Mouse (Mus musculus): ENCODE data around the gene Magi1. TPM values are rescaled to one million over a fixed set of nuclear protein-coding genes. Genes with fewer than 3 reads are reported as not detected.

Gene Magi1
- polyA plus RNA-seq, 1 experiment: 2.3 TPM

DNA sequence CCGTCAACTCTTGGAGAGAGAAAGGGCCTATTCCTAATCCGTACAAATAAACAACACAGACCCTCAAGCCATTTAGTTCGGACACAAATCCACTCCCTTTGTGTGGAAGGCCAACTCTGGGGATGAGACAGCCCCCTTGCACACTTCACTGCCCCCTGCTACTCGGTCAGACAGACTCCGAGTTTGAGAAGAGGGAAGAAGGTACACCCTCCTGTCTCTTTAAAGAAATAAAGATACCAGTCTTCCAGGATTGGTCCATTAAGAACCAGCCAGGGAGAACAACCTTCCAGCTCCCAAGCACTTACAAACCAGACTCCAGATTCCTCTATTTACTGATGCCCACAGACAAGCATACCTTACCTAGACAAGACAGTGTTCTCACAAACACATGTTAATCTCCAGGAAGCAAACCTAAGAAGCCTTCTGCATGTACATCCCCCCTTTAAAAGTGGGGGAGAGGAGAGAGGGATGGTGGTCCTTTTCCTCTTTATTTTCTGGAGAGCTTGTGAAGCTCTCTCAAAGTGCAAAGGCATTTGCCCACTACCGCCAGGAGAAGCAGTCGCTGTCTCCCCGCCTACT, 371.6 kb downstream of the Magi1 start:
- no peak overlapping the region for H3K4me3 ChIP-seq (replicated peaks)
- peaks cover 8% of the 10 kb centered on the region; the same call in 1 of the 2 replicates for H3K9me3 ChIP-seq
- H3K27me3 ChIP-seq (replicated peaks): peaks cover 5% of the 10 kb centered on the region
- H3K4me1 ChIP-seq: no peaks in the 10 kb centered on the region
- TF ChIP-seq FLI1 (IDR thresholded peaks at IDR 0.05; ENCODE audit: low read length) (no peak), GATA1 (IDR thresholded peaks at IDR 0.05; ENCODE audit: borderline replicate concordance, low read length) (no peak)
- no peaks in the 10 kb centered on the region for H3K36me3 ChIP-seq (replicated peaks; ENCODE audit: low read length)

DNA sequence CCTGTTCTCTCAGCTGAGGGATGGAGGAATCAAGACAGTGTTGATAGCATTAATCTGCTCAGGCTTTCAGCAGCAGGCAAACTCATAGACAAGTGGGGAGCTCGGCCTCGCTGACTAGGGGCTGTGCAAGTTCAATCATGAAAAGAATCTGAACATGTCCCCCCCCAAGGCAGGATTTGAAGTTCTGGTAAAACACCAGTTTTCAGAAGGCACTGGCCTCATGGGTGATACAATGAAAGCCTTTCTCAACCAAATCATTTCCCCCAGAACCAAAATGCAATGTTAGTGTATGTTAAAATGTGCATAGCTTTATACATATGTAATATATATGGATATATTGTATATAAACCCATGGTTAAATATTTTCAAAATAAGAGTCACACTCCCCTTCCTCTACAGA, 372.3 kb downstream of the Magi1 start:
- H3K9me3 ChIP-seq: peaks cover 8% of the 10 kb centered on the region; the same call in 1 of the 2 replicates
- TF ChIP-seq GATA1 (IDR thresholded peaks at IDR 0.05; ENCODE audit: borderline replicate concordance, low read length) (no peak), FLI1 (IDR thresholded peaks at IDR 0.05; ENCODE audit: low read length) (no peak)
- no peak overlapping the region for H3K4me3 ChIP-seq (replicated peaks)
- H3K4me1 ChIP-seq: no peaks in the 10 kb centered on the region
- H3K27me3 ChIP-seq (replicated peaks): peaks cover 5% of the 10 kb centered on the region
- no peaks in the 10 kb centered on the region for H3K36me3 ChIP-seq (replicated peaks; ENCODE audit: low read length)

DNA sequence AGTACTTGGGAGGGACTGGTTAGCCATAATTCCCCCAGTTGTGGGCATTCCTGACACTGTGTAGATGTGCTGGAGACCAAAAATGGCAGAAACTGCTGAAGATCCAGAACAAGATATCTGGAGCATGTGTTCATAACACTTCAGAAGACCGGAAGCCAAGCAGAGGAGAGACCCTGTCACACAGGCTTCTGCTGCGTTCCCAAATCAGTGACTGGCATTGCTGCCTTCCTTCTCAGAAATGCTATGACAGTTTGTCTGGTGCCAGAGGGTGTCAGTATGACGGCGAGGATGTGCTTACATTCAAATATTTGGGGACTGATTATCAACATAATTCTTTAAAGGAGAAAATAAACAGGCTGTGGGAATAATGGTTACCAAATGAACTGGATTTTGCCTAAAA, 373.7 kb downstream of the Magi1 start:
- Histone ChIP-seq H3K36me3 (replicated peaks; ENCODE audit: low read length) (no peaks in the 10 kb centered on the region), H3K4me3 (replicated peaks) (no peak overlapping the region), H3K9me3 (peaks cover 8% of the 10 kb centered on the region; the same call in 1 of the 2 replicates), H3K4me1 (no peaks in the 10 kb centered on the region), H3K27me3 (replicated peaks) (peaks cover 5% of the 10 kb centered on the region)
- TF ChIP-seq GATA1 (IDR thresholded peaks at IDR 0.05; ENCODE audit: borderline replicate concordance, low read length): no peak
- no peak for TF ChIP-seq FLI1 (IDR thresholded peaks at IDR 0.05; ENCODE audit: low read length)

DNA sequence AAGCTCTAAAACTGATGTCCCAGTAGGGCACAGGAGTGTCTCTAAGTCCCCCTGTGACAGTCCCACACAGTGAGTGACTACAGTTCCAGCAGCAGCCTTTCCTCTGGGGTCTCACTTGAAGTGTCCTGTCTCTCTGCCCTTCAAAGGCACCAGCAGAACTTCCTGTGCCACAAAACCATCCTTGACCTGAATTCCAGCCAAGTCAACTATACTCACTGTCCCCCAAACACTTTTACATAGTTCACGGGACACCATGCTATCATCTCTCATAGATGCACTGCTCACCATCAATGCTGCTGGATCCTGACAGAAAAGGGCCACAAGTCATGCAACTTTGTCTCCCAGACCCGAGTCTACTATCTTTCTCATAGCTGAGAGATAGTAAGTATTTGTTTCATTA, 378.7 kb downstream of the Magi1 start:
- no peaks in the 10 kb centered on the region for H3K9me3 ChIP-seq
- no peaks in the 10 kb centered on the region for H3K4me1 ChIP-seq
- no peaks in the 10 kb centered on the region for H3K27me3 ChIP-seq (replicated peaks)
- TF ChIP-seq GATA1 (IDR thresholded peaks at IDR 0.05; ENCODE audit: borderline replicate concordance, low read length) (no peak), FLI1 (IDR thresholded peaks at IDR 0.05; ENCODE audit: low read length) (no peak)
- no peaks in the 10 kb centered on the region for H3K36me3 ChIP-seq (replicated peaks; ENCODE audit: low read length)
- no peak overlapping the region for H3K4me3 ChIP-seq (replicated peaks)

DNA sequence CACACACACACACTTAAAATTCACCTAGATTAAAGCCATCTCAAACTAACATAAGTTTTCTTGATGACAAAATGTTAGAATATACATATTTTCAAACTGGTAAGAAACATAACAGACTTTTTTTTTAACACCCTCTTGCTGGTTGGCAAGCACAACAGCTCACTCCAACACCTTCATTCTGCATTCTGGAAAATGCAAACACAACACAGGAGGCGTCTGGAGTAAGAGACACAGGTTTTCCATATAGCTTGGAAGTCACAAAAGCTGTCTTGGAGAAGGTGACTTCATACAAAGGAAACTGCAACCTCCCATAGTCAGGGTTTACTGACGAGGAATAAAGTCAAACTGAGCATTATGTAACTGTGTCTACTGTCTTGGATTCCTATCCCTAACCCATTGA, 381.5 kb downstream of the Magi1 start:
- H3K4me1 ChIP-seq: no peaks in the 10 kb centered on the region
- no peaks in the 10 kb centered on the region for H3K27me3 ChIP-seq (replicated peaks)
- H3K4me3 ChIP-seq (replicated peaks): no peak overlapping the region
- TF ChIP-seq FLI1 (IDR thresholded peaks at IDR 0.05; ENCODE audit: low read length): no peak
- no peaks in the 10 kb centered on the region for H3K36me3 ChIP-seq (replicated peaks; ENCODE audit: low read length)
- peaks cover 7% of the 10 kb centered on the region; the same call in 1 of the 2 replicates for H3K9me3 ChIP-seq

DNA sequence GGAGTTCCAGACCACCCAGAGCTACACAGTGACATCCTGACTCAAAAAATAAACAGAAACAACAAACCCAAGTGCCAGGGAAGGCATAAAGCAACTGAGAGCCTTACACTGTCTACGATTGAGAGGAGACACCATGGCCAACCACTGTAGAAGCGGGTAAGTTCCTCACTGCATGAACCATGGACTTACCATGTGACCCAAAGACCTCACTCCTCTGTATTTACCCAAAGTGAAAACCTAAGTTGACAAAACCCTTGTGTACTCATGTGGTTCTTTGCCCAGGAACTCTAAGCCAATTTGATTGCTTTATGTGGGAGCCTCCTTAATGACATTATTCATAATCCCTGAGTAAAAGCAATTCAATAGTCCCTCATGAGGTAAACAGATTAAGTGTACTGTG, 382.3 kb downstream of the Magi1 start:
- TF ChIP-seq FLI1 (IDR thresholded peaks at IDR 0.05; ENCODE audit: low read length) (no peak), GATA1 (IDR thresholded peaks at IDR 0.05; ENCODE audit: borderline replicate concordance, low read length) (no peak)
- Histone ChIP-seq H3K4me1 (no peaks in the 10 kb centered on the region), H3K27me3 (replicated peaks) (no peaks in the 10 kb centered on the region), H3K9me3 (peaks cover 9% of the 10 kb centered on the region; the same call in 1 of the 2 replicates), H3K36me3 (replicated peaks; ENCODE audit: low read length) (no peaks in the 10 kb centered on the region), H3K4me3 (replicated peaks) (no peak overlapping the region)

DNA sequence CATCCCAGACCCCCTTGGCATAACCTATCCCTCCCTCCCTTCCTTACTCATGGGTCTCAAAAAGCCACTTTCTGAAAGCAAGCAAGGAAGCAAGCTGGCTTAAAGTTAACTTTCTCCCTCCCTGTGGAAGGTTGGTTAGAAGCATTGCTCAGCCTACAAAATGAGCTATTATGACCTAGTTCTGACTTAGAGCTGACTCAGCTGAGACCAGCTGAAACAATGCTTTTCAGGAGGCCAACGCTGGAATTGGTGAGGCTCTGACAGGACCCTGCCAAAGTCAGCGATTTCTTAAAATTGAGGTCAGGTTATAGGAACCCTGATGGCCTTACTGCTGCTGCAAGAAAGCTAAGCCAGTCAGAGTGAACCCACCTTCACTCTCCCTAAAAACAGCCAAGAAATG, 386.2 kb downstream of the Magi1 start:
- TF ChIP-seq FLI1 (IDR thresholded peaks at IDR 0.05; ENCODE audit: low read length) (no peak), GATA1 (IDR thresholded peaks at IDR 0.05; ENCODE audit: borderline replicate concordance, low read length) (no peak)
- Histone ChIP-seq H3K9me3 (peaks cover 12% of the 10 kb centered on the region; the same call in 1 of the 2 replicates), H3K4me1 (no peaks in the 10 kb centered on the region), H3K36me3 (replicated peaks; ENCODE audit: low read length) (no peaks in the 10 kb centered on the region), H3K27me3 (replicated peaks) (no peaks in the 10 kb centered on the region), H3K4me3 (replicated peaks) (no peak overlapping the region)

DNA sequence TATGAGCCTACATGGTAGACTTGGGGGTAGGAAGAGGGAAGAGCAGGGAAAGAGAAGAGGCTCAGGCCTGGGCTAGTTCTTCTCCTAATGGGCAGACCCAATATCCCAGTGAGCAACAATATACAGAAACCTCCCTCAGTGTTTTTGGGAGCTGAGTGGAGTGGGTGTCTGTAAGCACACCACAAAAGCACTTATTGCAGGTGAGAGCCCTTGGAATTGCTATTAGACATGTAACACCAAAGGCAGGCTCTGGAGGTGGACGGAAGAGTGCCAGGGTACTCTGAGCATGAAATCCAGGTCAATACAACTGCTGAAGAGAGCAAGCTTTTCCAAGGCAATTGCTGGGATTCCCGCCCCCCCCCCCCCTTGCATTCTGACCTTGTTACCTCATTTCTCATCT, 388.0 kb downstream of the Magi1 start:
- H3K36me3 ChIP-seq (replicated peaks; ENCODE audit: low read length): no peaks in the 10 kb centered on the region
- TF ChIP-seq GATA1 (IDR thresholded peaks at IDR 0.05; ENCODE audit: borderline replicate concordance, low read length): no peak
- no peak for TF ChIP-seq FLI1 (IDR thresholded peaks at IDR 0.05; ENCODE audit: low read length)
- no peak overlapping the region for H3K4me3 ChIP-seq (replicated peaks)
- H3K9me3 ChIP-seq: peaks cover 16% of the 10 kb centered on the region
- H3K4me1 ChIP-seq: no peaks in the 10 kb centered on the region
- H3K27me3 ChIP-seq (replicated peaks): no peaks in the 10 kb centered on the region

DNA sequence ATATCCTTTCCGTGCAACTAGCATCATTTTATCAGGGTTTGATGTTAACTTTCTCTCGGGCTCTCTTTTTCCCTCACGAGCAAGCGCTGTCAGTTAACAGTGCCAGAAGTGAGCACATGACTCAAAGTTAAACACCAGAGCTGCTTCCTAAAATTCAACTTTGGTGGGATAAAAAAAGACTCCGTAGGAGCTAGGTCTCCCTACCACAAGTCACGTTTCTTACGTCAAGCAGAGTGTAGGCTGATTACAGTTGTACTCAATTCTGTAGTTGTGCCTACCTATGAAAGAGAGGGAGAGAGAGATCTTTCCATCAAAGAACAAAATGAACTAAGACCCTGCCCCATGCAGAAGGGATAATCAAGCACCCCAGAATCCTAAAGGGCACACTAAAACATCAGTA, 389.8 kb downstream of the Magi1 start:
- TF ChIP-seq FLI1 (IDR thresholded peaks at IDR 0.05; ENCODE audit: low read length): no peak
- no peak for TF ChIP-seq GATA1 (IDR thresholded peaks at IDR 0.05; ENCODE audit: borderline replicate concordance, low read length)
- no peaks in the 10 kb centered on the region for H3K4me1 ChIP-seq
- H3K9me3 ChIP-seq: peaks cover 28% of the 10 kb centered on the region
- no peaks in the 10 kb centered on the region for H3K36me3 ChIP-seq (replicated peaks; ENCODE audit: low read length)
- H3K27me3 ChIP-seq (replicated peaks): no peaks in the 10 kb centered on the region
- no peak overlapping the region for H3K4me3 ChIP-seq (replicated peaks)

DNA sequence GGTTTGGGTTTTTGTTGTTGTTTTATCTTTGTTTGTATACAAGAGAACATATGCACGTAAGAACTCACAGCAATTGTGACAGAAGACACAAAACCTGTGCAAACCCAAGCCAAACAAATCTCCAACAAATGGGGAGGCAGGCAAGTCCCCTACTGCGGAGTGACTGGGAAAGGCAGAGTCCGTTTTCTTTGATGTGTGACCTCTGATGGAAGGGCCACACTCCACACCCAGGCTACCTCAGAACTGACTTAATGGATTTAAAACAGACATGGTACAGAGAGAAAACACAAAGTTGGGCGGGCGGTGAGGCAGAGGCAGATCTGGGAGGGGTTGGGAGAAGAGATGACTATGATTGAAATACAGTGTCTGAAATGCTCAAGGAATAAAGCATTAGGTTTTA, 390.8 kb downstream of the Magi1 start:
- Histone ChIP-seq H3K27me3 (replicated peaks) (no peaks in the 10 kb centered on the region), H3K4me3 (replicated peaks) (no peak overlapping the region), H3K9me3 (peaks cover 28% of the 10 kb centered on the region), H3K36me3 (replicated peaks; ENCODE audit: low read length) (no peaks in the 10 kb centered on the region), H3K4me1 (no peaks in the 10 kb centered on the region)
- TF ChIP-seq GATA1 (IDR thresholded peaks at IDR 0.05; ENCODE audit: borderline replicate concordance, low read length) (no peak), FLI1 (IDR thresholded peaks at IDR 0.05; ENCODE audit: low read length) (no peak)

DNA sequence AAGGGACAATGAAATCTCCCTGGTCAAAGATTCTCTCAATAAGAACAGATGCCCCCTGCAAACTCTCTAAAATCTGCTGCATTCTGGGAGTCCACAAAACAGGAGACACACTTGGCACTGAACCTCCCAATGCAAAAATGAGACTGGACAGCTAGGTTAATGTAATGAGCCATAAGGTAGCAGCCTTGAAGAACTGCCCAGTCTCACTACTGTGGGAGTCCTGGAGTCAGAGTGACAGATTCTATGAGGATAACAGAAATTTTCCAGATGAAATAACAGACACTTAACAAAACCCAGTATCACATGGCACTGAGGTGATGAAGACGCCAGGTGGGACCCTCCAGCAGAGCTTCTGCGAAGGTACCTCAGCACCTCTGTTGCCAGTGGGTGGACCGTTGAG, 393.7 kb downstream of the Magi1 start:
- TF ChIP-seq FLI1 (IDR thresholded peaks at IDR 0.05; ENCODE audit: low read length) (no peak), GATA1 (IDR thresholded peaks at IDR 0.05; ENCODE audit: borderline replicate concordance, low read length) (no peak)
- Histone ChIP-seq H3K4me3 (replicated peaks) (no peak overlapping the region), H3K4me1 (no peaks in the 10 kb centered on the region), H3K36me3 (replicated peaks; ENCODE audit: low read length) (no peaks in the 10 kb centered on the region), H3K9me3 (peaks cover 22% of the 10 kb centered on the region), H3K27me3 (replicated peaks) (no peaks in the 10 kb centered on the region)

Data from megakaryocyte, embryonic 14.5 days (primary cell).